Mouse (Mus musculus): ENCODE results near the gene Prkn.

DNA sequence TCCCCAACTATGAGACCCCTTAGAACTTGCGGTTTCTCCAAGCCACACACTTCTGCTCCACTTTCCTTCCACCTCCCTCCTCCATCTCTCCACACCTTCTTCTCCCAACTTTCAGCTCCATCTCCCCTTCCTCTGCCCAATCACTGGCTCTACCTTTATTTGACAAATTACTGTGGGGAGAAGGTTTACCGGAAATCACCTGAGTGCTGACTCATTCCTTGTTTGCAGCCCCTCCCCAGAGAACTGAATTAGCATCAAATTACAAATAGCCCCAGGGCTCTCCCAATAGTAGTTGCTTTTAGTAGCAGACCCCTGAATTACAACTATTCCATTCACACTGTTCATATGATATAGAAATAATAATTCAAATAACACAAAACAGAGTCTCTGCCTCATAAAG is 1036.1 kb downstream of the Prkn start:
- TF ChIP-seq CTCF (IDR thresholded peaks at IDR 0.05; ENCODE audit: extremely low read depth, insufficient read length, insufficient replicate concordance, low read depth, low read length) (no peak), POLR2A (IDR thresholded peaks at IDR 0.05; ENCODE audit: low read depth, low read length) (no peak)

Measured in small intestine, adult 2 months (tissue).